Comparison of ENCODE assay signal across 19 mouse cellular contexts in the genomic region with DNA sequence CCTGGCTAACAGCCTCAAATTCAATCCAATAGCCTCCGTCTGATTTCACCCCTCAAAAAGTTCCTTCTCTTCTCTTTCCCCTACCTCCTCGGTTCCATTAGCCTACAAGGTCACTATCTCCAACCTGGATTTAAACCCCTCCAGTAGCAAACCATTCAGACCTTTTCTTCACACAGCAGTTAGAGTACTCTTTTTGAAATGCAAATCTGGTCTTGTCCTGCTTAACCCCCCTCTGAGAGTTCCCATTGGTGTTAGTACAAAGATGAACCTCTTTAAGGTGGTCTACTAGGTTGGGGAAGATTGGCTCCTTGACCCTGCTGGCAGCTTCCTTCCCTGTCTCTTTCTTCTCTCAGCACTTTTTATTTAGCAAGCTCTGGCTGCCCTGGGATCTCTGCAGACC. TPM values are rescaled to one million over a fixed set of nuclear protein-coding genes. Genes with fewer than 3 reads are reported as not detected.
A peak's percentile ranks its signal among the peaks of the same experiment; 100 is the strongest.
DNase-seq lines count a peak whose midpoint lies in the region; ATAC-seq and TF ChIP-seq lines count a peak whose summit lies in the region.
"Had no signal": no experiment of that assay in that cellular context is flagged by ENCODE, and none has a peak within 500 bp of the region (broad histone marks: within the 10 kb centered on the region; RNA-seq: fewer than 3 reads in every experiment).

No protein-coding gene starts in this region.

- WGBS in hindbrain, embryonic 10.5 days: 9% methylated on average over 2 of the region's 2 CpGs
- WGBS in hindbrain, embryonic 16.5 days: 12% methylated on average over 2 of the region's 2 CpGs
- 5% methylated on average over 2 of the region's 2 CpGs for WGBS in forebrain, embryonic 14.5 days
- 3% methylated on average over 2 of the region's 2 CpGs for WGBS in midbrain, embryonic 13.5 days

- H3K27ac ChIP-seq in hindbrain, embryonic 10.5 days: peak overlapping the region; percentile 72
- no peak overlapping the region for H3K27ac ChIP-seq in hindbrain, embryonic 16.5 days (ENCODE audit: low read depth, low read length)
- no peak overlapping the region for H3K27ac ChIP-seq in ES-E14 (ENCODE audit: insufficient read depth, low read depth, low read length, poor library complexity, severe bottlenecking)
- no peak overlapping the region for H3K27ac ChIP-seq in forebrain, embryonic 14.5 days (ENCODE audit: low read depth, low read length)
- no peak overlapping the region for H3K27ac ChIP-seq in midbrain, embryonic 13.5 days
- H3K27ac ChIP-seq: intestine, embryonic 15.5 days; kidney, postnatal 0 days; layer of hippocampus, adult 2 months; liver, embryonic 12.5 days; lung, embryonic 15.5 days; macrophage had no signal

- no peaks in the 10 kb centered on the region for H3K27me3 ChIP-seq in hindbrain, embryonic 10.5 days (ENCODE audit: insufficient read depth, poor library complexity, severe bottlenecking)
- H3K27me3 ChIP-seq in hindbrain, embryonic 16.5 days (replicated peaks; ENCODE audit: control insufficient read depth, insufficient read depth, low read length): no peaks in the 10 kb centered on the region
- H3K27me3 ChIP-seq in forebrain, embryonic 14.5 days (replicated peaks; ENCODE audit: control insufficient read depth, insufficient read depth, low read length): no peaks in the 10 kb centered on the region
- H3K27me3 ChIP-seq in midbrain, embryonic 13.5 days: no peaks in the 10 kb centered on the region
- H3K27me3 ChIP-seq: intestine, embryonic 15.5 days; liver, embryonic 12.5 days; lung, embryonic 15.5 days; Patski had no signal

- peaks cover 8% of the 10 kb centered on the region for H3K36me3 ChIP-seq in hindbrain, embryonic 10.5 days
- H3K36me3 ChIP-seq in hindbrain, embryonic 16.5 days (ENCODE audit: control insufficient read depth, insufficient read depth, low read length): no peaks in the 10 kb centered on the region
- H3K36me3 ChIP-seq in ES-E14 (ENCODE audit: control insufficient read depth, insufficient read depth, low read length, poor library complexity, severe bottlenecking): no peaks in the 10 kb centered on the region
- no peaks in the 10 kb centered on the region for H3K36me3 ChIP-seq in forebrain, embryonic 14.5 days (ENCODE audit: control insufficient read depth, insufficient read depth, low read length)
- no peaks in the 10 kb centered on the region for H3K36me3 ChIP-seq in midbrain, embryonic 13.5 days
- H3K36me3 ChIP-seq: intestine, embryonic 15.5 days; liver, embryonic 12.5 days; lung, embryonic 15.5 days had no signal

- DNase-seq in hindbrain, embryonic 10.5 days (ENCODE audit: low spot score): no peak
- no peak for DNase-seq in ES-E14 (ENCODE audit: low read depth, low spot score)
- no peak for DNase-seq in forebrain, embryonic 14.5 days (ENCODE audit: low spot score)
- DNase-seq in adrenal gland, postnatal 4 days (ENCODE audit: low spot score in 2 of 2): no peak
- DNase-seq in thymus, postnatal 0 days (ENCODE audit: low spot score): no peak
- DNase-seq: cerebellum, adult 9-11 months; gastrocnemius, postnatal 25 days; heart, postnatal 10 days; left cerebral cortex, postnatal 4 days; thymus, postnatal 4 days had no signal

- H3K4me2 ChIP-seq in hindbrain, embryonic 16.5 days (ENCODE audit: low read length): no peak overlapping the region
- H3K4me2 ChIP-seq in forebrain, embryonic 14.5 days (ENCODE audit: low read length): peak overlapping the region; percentile 12; the same call in 1 of the 2 replicates
- peak overlapping the region; percentile 22; the same call in 1 of the 2 replicates for H3K4me2 ChIP-seq in midbrain, embryonic 13.5 days (replicated peaks)
- H3K4me2 ChIP-seq: intestine, embryonic 15.5 days; liver, embryonic 12.5 days; lung, embryonic 15.5 days had no signal

- no peak for ATAC-seq in hindbrain, embryonic 16.5 days
- ATAC-seq in forebrain, embryonic 14.5 days: no peak
- ATAC-seq in midbrain, embryonic 13.5 days: 0 out of 2 replicates have a peak, but pooled peaks have one; percentile 13
- ATAC-seq: intestine, embryonic 15.5 days; liver, embryonic 12.5 days; Patski had no signal

- no peak overlapping the region for H3K4me3 ChIP-seq in hindbrain, embryonic 10.5 days
- H3K4me3 ChIP-seq in hindbrain, embryonic 16.5 days (ENCODE audit: low read length): no peak overlapping the region
- no peak overlapping the region for H3K4me3 ChIP-seq in ES-E14 (ENCODE audit: insufficient read depth in 1 of 2, low read depth in 1 of 2, low read length in 2 of 2, poor library complexity in 1 of 2, severe bottlenecking in 1 of 2)
- H3K4me3 ChIP-seq in forebrain, embryonic 14.5 days (ENCODE audit: low read depth, low read length): no peak overlapping the region
- H3K4me3 ChIP-seq in midbrain, embryonic 13.5 days (replicated peaks): no peak overlapping the region
- H3K4me3 ChIP-seq: intestine, embryonic 15.5 days; layer of hippocampus, adult 2 months; liver, embryonic 12.5 days; lung, embryonic 15.5 days had no signal

- no peaks in the 10 kb centered on the region for H3K9me3 ChIP-seq in hindbrain, embryonic 10.5 days
- H3K9me3 ChIP-seq in hindbrain, embryonic 16.5 days (ENCODE audit: control insufficient read depth, low read length): no peaks in the 10 kb centered on the region
- H3K9me3 ChIP-seq in ES-E14 (ENCODE audit: control insufficient read depth, insufficient read depth, low read depth, low read length): no peaks in the 10 kb centered on the region
- no peaks in the 10 kb centered on the region for H3K9me3 ChIP-seq in forebrain, embryonic 14.5 days (replicated peaks; ENCODE audit: control insufficient read depth, low read length)
- no peaks in the 10 kb centered on the region for H3K9me3 ChIP-seq in midbrain, embryonic 13.5 days
- H3K9me3 ChIP-seq: intestine, embryonic 15.5 days; liver, embryonic 12.5 days; lung, embryonic 15.5 days had no signal

- H3K9ac ChIP-seq in hindbrain, embryonic 16.5 days (ENCODE audit: low read depth, low read length): no peak overlapping the region
- H3K9ac ChIP-seq in ES-E14 (ENCODE audit: insufficient read depth, low read depth, low read length, poor library complexity, severe bottlenecking): no peak overlapping the region
- no peak overlapping the region for H3K9ac ChIP-seq in forebrain, embryonic 14.5 days (ENCODE audit: low read length)
- no peak overlapping the region for H3K9ac ChIP-seq in midbrain, embryonic 13.5 days (replicated peaks)
- H3K9ac ChIP-seq: intestine, embryonic 15.5 days; liver, embryonic 12.5 days; lung, embryonic 15.5 days had no signal

- in situ Hi-C loops in ES-E14 (cut with MboI; ENCODE audit: low sequenced_read_pairs in 2 of 2, unreplicated experiment in 2 of 2): no loop called here

- peaks cover 64% of the 10 kb centered on the region for H3K4me1 ChIP-seq in hindbrain, embryonic 10.5 days (replicated peaks)
- peaks cover 14% of the 10 kb centered on the region for H3K4me1 ChIP-seq in hindbrain, embryonic 16.5 days (ENCODE audit: control insufficient read depth, insufficient read depth, low read depth, low read length)
- peaks cover 13 to 15% of the 10 kb centered on the region in 2 experiments for H3K4me1 ChIP-seq in ES-E14 (ENCODE audit: control insufficient read depth in 2 of 2, insufficient read depth in 2 of 2, low read length in 2 of 2, poor library complexity in 1 of 2)
- H3K4me1 ChIP-seq in forebrain, embryonic 14.5 days (ENCODE audit: control insufficient read depth, insufficient read depth, low read length): peaks cover 43% of the 10 kb centered on the region
- H3K4me1 ChIP-seq in midbrain, embryonic 13.5 days (replicated peaks): peaks cover 62% of the 10 kb centered on the region
- H3K4me1 ChIP-seq: intestine, embryonic 15.5 days had no signal

TF ChIP-seq in ES-E14, 5 proteins besides CTCF, POLR2A, EP300 and RAD21:
- 0 out of 2 replicates have a peak, but pooled peaks have one; percentile 43 for TF ChIP-seq CHD2 (IDR thresholded peaks at IDR 0.05; ENCODE audit: low read depth, low read length)
- TF ChIP-seq ZNF384 (IDR thresholded peaks at IDR 0.05; ENCODE audit: low read depth, low read length): 0 out of 2 replicates have a peak, but pooled peaks have one; percentile 26
- no peak for TF ChIP-seq MAFK (IDR thresholded peaks at IDR 0.05; ENCODE audit: insufficient read depth, low read depth, low read length)

RNA-seq across cellular contexts. Expression of a gene that starts 8.3 kb away (rescaled TPM):
- 60.9 and 65.9 TPM in 2 replicates for polyA plus RNA-seq in hindbrain, embryonic 10.5 days (2016; fragmentation: Nextera tagmentation; extraction: Ambion mirVana)
- polyA plus RNA-seq in hindbrain, embryonic 16.5 days (2015; fragmentation: Nextera tagmentation; extraction: Ambion mirVana): 58.3 and 59.7 TPM in 2 replicates
- total RNA-seq in ES-E14 (2012; rRNA removed): 9.0 and 19.1 TPM in 2 replicates
- polyA plus RNA-seq in forebrain, embryonic 14.5 days (2014; fragmentation: Nextera tagmentation; extraction: Ambion mirVana): 48.0 and 48.3 TPM in 2 replicates
- polyA plus RNA-seq in midbrain, embryonic 13.5 days (2015; fragmentation: Nextera tagmentation; extraction: Ambion mirVana): 61.6 and 68.2 TPM in 2 replicates
- 10 to 100 TPM; 79.5 to 84.7 TPM for total RNA-seq in adrenal gland, postnatal 4 days (2021)
- polyA plus RNA-seq in thymus, postnatal 0 days (2015; fragmentation: Nextera tagmentation; extraction: Ambion mirVana): 9.7 and 10.2 TPM in 2 replicates

RNA-seq across cellular contexts. Expression of a gene that starts 8.4 kb away (rescaled TPM):
- polyA plus RNA-seq in hindbrain, embryonic 10.5 days (2016; fragmentation: Nextera tagmentation; extraction: Ambion mirVana): 9.3 and 12.3 TPM in 2 replicates
- polyA plus RNA-seq in hindbrain, embryonic 16.5 days (2015; fragmentation: Nextera tagmentation; extraction: Ambion mirVana): 4.6 and 7.0 TPM in 2 replicates
- total RNA-seq in ES-E14 (2012; rRNA removed): 73.3 and 225 TPM in 2 replicates
- 9.3 and 9.8 TPM in 2 replicates for polyA plus RNA-seq in forebrain, embryonic 14.5 days (2014; fragmentation: Nextera tagmentation; extraction: Ambion mirVana)
- 7.3 and 10.0 TPM in 2 replicates for polyA plus RNA-seq in midbrain, embryonic 13.5 days (2015; fragmentation: Nextera tagmentation; extraction: Ambion mirVana)
- total RNA-seq in adrenal gland, postnatal 4 days (2021): 100 to 1,000 TPM; 493 to 517 TPM
- 0.17 and 0.19 TPM in 2 replicates for polyA plus RNA-seq in thymus, postnatal 0 days (2015; fragmentation: Nextera tagmentation; extraction: Ambion mirVana)
